Mouse (Mus musculus) midbrain, embryonic 11.5 days (tissue): ENCODE measurements around the gene Tff2. TPM values are rescaled to one million over a fixed set of nuclear protein-coding genes. Genes with fewer than 3 reads are reported as not detected.
A peak's percentile ranks its signal among the peaks of the same experiment; 100 is the strongest.

Experiments
- ATAC-seq: fragments of 200-750 bp; cut with Nextera tagmentation; 2 replicates; pipeline ENCODE4 v1.8.0; 2017; ENCODE audit warnings: moderate TSS enrichment, moderate library complexity; ENCODE audit not compliant: low FRiP score
- DNase-seq: peaks from one replicate; pipeline ENCODE4 v3.0.0; 2015; ENCODE audit warnings: low spot score; ENCODE audit errors: missing footprints
- H3K27ac ChIP-seq: fragments of 300-500 bp; sonication (generic); 2 replicates; pipeline ENCODE4 v1.5.1; 2014; ENCODE audit warnings: low read depth, low read length
- H3K27me3 ChIP-seq: fragments of 300-500 bp; sonication (generic); 2 replicates; pipeline ENCODE4 v1.6.1; 2014; ENCODE audit warnings: mild to moderate bottlenecking, low read length, moderate library complexity, mixed read lengths; ENCODE audit not compliant: control insufficient read depth, insufficient read depth
- H3K36me3 ChIP-seq: fragments of 300-500 bp; sonication (generic); 2 replicates; pipeline ENCODE4 v1.6.1; 2014; ENCODE audit warnings: mild to moderate bottlenecking, low read length, moderate library complexity, mixed read lengths; ENCODE audit not compliant: control insufficient read depth, insufficient read depth
- H3K4me1 ChIP-seq: fragments of 300-500 bp; sonication (generic); 2 replicates; pipeline ENCODE4 v1.6.1; 2014; ENCODE audit warnings: low read length; ENCODE audit not compliant: control insufficient read depth, insufficient read depth
- H3K4me2 ChIP-seq: fragments of 300-500 bp; sonication (generic); 2 replicates; pipeline ENCODE4 v1.6.1; 2014; ENCODE audit warnings: mild to moderate bottlenecking, moderate library complexity
- H3K4me3 ChIP-seq: fragments of 300-500 bp; sonication (generic); 2 replicates; pipeline ENCODE4 v1.5.1; 2014; ENCODE audit warnings: low read depth, low read length
- H3K9ac ChIP-seq: fragments of 300-500 bp; sonication (generic); 2 replicates; pipeline ENCODE4 v1.6.1; 2014; ENCODE audit warnings: low read length
- H3K9me3 ChIP-seq: fragments of 300-500 bp; sonication (generic); 2 replicates; pipeline ENCODE4 v1.6.1; 2016; ENCODE audit warnings: low read length; ENCODE audit not compliant: control insufficient read depth
- WGBS: fragments of 180-500 bp; shearing (Covaris S2); extraction: QIAGEN DNeasy Blood & Tissue Kit; methylation state at CpG from one replicate; pipeline ENCODE4 v1.1.7; 2014; 5-methylcytosine and 5-hydroxymethylcytosine counted together
- polyA plus RNA-seq: library from polyadenylated mRNA; unstranded; fragments of >200 nt; fragmentation: Nextera tagmentation; extraction: Ambion mirVana; gene quantifications from 2 replicates; pipeline ENCODE4 v1.2.1, GENCODE M21; 2014

Tff2 gene
- polyA plus RNA-seq, 1 experiment from 2014 or later: not detected

DNA sequence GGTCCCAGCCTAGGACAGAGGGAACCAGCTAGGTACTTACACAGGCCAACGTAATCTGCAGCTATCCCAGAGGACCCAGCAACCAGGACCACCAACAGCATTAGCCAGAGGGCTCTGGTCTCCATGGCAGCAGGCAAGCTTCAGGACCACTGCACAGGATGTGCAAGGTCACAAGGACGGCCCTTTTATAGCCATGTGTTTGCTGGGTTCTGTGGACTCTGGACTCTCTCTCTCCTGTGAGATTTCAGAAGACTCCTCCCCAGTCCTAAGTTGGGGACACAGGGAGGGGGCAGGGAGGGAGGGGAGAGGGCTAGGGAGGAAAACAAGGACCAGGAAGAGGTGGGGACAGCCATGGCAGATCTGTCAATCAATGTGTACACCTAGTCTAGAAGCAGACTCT is 14.6 kb downstream of the Tff2 start, which contains the start of gene Tff3:
Gene Tff3, minus strand, starts transcription at position 195 of the 400 bp plus-strand sequence.
- peak; percentile 59; the same call in 1 of the 2 replicates for ATAC-seq
- H3K36me3 ChIP-seq: no peaks in the 10 kb centered on the region; the same call in 1 of the 2 replicates
- H3K4me2 ChIP-seq: no peak within 1 kb of the TSS
- no peak within 1 kb of the TSS for H3K27ac ChIP-seq
- no peak for DNase-seq
- peaks cover 5% of the 10 kb centered on the region; the same call in 1 of the 2 replicates for H3K4me1 ChIP-seq
- no peaks in the 10 kb centered on the region for H3K9me3 ChIP-seq
- no peak within 1 kb of the TSS for H3K4me3 ChIP-seq
- 20% methylated on average over 2 of the region's 2 CpGs for WGBS
- no peaks in the 10 kb centered on the region for H3K27me3 ChIP-seq
- no peak within 1 kb of the TSS for H3K9ac ChIP-seq

DNA sequence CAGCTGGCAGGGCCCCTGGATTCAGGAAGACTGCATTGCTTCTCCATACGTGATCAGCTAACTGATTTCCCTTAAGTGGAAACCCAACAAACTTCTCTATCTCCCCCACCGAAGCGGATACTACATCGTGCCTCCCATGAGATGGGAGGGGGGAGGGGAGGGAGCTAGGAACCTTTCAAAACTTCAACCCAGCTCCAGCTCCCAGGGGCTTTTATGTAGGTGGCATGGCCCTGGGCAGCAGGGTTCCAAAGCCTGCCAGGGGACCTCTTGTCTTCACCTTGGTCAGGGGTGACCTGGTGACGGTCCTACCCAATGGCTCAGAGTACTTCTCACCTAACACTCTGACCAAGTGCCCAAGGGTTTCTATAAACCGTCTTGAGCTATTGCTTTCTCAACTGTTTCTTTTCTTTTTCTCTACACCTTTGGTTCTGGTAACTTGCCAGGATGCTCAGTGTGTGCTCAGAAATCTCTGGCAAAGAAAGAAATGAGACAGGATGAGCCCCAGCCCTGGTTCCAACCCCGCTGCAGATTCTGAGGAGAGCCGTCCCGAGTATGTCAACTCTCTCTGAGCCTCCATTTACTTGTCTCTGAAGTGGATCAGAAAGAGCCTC is 15.3 kb downstream of the Tff2 start:
- H3K9me3 ChIP-seq: no peaks in the 10 kb centered on the region
- H3K4me3 ChIP-seq: no peak overlapping the region
- H3K27ac ChIP-seq: no peak overlapping the region
- no peaks in the 10 kb centered on the region; the same call in 1 of the 2 replicates for H3K36me3 ChIP-seq
- no peak overlapping the region for H3K9ac ChIP-seq
- ATAC-seq (no peak), DNase-seq (no peak)
- peaks cover 5% of the 10 kb centered on the region; the same call in 1 of the 2 replicates for H3K4me1 ChIP-seq
- 86% methylated on average over 9 of the region's 9 CpGs for WGBS
- H3K27me3 ChIP-seq: no peaks in the 10 kb centered on the region
- H3K4me2 ChIP-seq: no peak overlapping the region

GRCm38 (mm10) chr17:31125548-31126266 is 18.4 kb downstream of the Tff2 start:
- DNase-seq: no peak
- Histone ChIP-seq H3K9ac (no peak overlapping the region), H3K36me3 (no peaks in the 10 kb centered on the region; the same call in 1 of the 2 replicates), H3K4me2 (no peak overlapping the region), H3K27ac (no peak overlapping the region; the same call in 1 of the 2 replicates), H3K27me3 (no peaks in the 10 kb centered on the region), H3K4me1 (peaks cover 5% of the 10 kb centered on the region; the same call in 1 of the 2 replicates), H3K9me3 (no peaks in the 10 kb centered on the region), H3K4me3 (no peak overlapping the region)
- WGBS: 47% methylated on average over 9 of the region's 9 CpGs
- ATAC-seq: peak; percentile 68

GRCm38 (mm10) chr17:31121975-31122374 is 22.1 kb downstream of the Tff2 start:
- Histone ChIP-seq H3K4me1 (no peaks in the 10 kb centered on the region; the same call in 1 of the 2 replicates), H3K9ac (no peak overlapping the region), H3K4me2 (no peak overlapping the region), H3K36me3 (no peaks in the 10 kb centered on the region), H3K9me3 (no peaks in the 10 kb centered on the region), H3K4me3 (no peak overlapping the region), H3K27ac (no peak overlapping the region), H3K27me3 (no peaks in the 10 kb centered on the region)
- WGBS: 23% methylated on average over 8 of the region's 8 CpGs
- DNase-seq (peak; percentile 95), ATAC-seq (no peak)

DNA sequence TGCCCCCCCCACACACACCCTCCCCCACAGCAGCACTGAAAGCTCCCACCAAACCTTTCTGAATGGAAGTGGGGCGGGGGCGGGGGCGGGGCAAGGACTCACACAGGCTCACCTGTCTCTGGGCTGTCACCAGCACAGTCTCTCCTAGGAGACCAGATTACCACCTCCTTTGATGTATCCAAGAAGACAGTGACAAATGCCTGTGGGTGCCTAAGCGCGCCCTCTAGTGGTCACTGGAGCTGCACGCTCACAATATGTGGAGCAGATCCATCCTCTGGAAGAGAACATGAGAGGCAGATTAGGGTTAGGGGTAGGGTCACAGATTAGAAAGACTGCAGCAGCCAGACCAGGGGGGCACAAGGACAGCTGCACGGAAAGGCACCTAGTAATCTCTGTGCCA is 24.7 kb downstream of the Tff2 start:
- Histone ChIP-seq H3K36me3 (no peaks in the 10 kb centered on the region), H3K9me3 (no peaks in the 10 kb centered on the region), H3K27me3 (no peaks in the 10 kb centered on the region), H3K27ac (no peak overlapping the region), H3K4me3 (no peak overlapping the region), H3K4me1 (no peaks in the 10 kb centered on the region; the same call in 1 of the 2 replicates), H3K4me2 (no peak overlapping the region), H3K9ac (no peak overlapping the region)
- 3% methylated on average over 7 of the region's 7 CpGs for WGBS
- ATAC-seq: peak; percentile 67
- DNase-seq: peak; percentile 97

- WGBS: 91% methylated on average over 5 of the region's 5 CpGs
- no peak overlapping the region for H3K9ac ChIP-seq
Observed at GRCm38 (mm10) chr17:31117946-31118345, 26.1 kb downstream of the Tff2 start.

DNA sequence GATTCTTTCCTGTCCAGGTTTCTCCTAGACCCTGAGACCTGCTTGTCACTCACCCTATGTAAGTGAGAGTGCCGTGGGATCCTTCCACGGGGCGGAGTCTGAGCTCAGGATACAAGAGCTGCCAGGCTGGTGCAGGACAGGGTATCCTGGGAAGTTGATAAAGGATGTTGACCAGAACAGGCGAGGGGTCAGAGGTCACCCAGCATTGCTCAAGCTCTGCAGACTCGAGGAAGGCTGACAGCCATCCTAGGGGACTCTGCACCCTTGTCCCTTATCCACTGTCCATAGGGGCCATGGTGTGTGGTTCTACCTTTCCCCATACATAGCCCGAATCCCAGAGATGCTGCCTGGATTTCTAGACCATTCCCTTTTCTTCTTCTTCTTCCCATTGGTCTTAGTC is 28.0 kb downstream of the Tff2 start:
- H3K4me2 ChIP-seq: no peak overlapping the region
- no peak overlapping the region for H3K4me3 ChIP-seq
- H3K9ac ChIP-seq: no peak overlapping the region
- H3K27me3 ChIP-seq: no peaks in the 10 kb centered on the region
- WGBS: 64% methylated on average over 6 of the region's 6 CpGs
- DNase-seq: no peak
- H3K4me1 ChIP-seq: peaks cover 14% of the 10 kb centered on the region
- no peaks in the 10 kb centered on the region for H3K9me3 ChIP-seq
- H3K36me3 ChIP-seq: no peaks in the 10 kb centered on the region
- no peak for ATAC-seq
- H3K27ac ChIP-seq: no peak overlapping the region

More at GRCm38 (mm10) chr17:31117946-31118345, 26.1 kb downstream of the Tff2 start:
- H3K36me3 ChIP-seq: no peaks in the 10 kb centered on the region
- no peak overlapping the region for H3K27ac ChIP-seq
- no peaks in the 10 kb centered on the region for H3K27me3 ChIP-seq
- ATAC-seq (no peak), DNase-seq (no peak)
- H3K4me3 ChIP-seq: no peak overlapping the region
- peaks cover 11% of the 10 kb centered on the region for H3K4me1 ChIP-seq
- H3K9me3 ChIP-seq: no peaks in the 10 kb centered on the region
- H3K4me2 ChIP-seq: no peak overlapping the region

- H3K4me2 ChIP-seq: peak overlapping the region; percentile 2
- H3K27ac ChIP-seq: peak overlapping the region; percentile 62
- 24% methylated on average over 9 of the region's 9 CpGs for WGBS
- H3K36me3 ChIP-seq: no peaks in the 10 kb centered on the region
- H3K9ac ChIP-seq: peak overlapping the region; percentile 39; the same call in 1 of the 2 replicates
- DNase-seq (peak; percentile 91), ATAC-seq (peak; percentile 69)
- no peaks in the 10 kb centered on the region for H3K27me3 ChIP-seq
- H3K4me3 ChIP-seq: no peak overlapping the region
- H3K4me1 ChIP-seq: peaks cover 14% of the 10 kb centered on the region
- no peaks in the 10 kb centered on the region for H3K9me3 ChIP-seq
Observed at GRCm38 (mm10) chr17:31113191-31113856, 30.8 kb downstream of the Tff2 start.

- DNase-seq: no peak
- no peak overlapping the region for H3K9ac ChIP-seq
- no peak for ATAC-seq
- H3K9me3 ChIP-seq: no peaks in the 10 kb centered on the region
- no peaks in the 10 kb centered on the region for H3K36me3 ChIP-seq
- no peak overlapping the region for H3K27ac ChIP-seq
- no peaks in the 10 kb centered on the region for H3K27me3 ChIP-seq
- peaks cover 7% of the 10 kb centered on the region for H3K4me1 ChIP-seq
- no peak overlapping the region for H3K4me3 ChIP-seq
- no peak overlapping the region for H3K4me2 ChIP-seq
- WGBS: 91% methylated on average over 15 of the region's 15 CpGs
Observed at GRCm38 (mm10) chr17:31108388-31108787, 35.7 kb downstream of the Tff2 start.
